ENCODE assay signal across 18 mouse cellular contexts in genomic region chr5:32371239-32371638, GRCm38 (mm10).
DNase-seq lines count a peak whose midpoint lies in the region; ATAC-seq lines count a peak whose summit lies in the region.
"Had no signal": no experiment of that assay in that cellular context is flagged by ENCODE, and none has a peak within 500 bp of the region (broad histone marks: within the 10 kb centered on the region; RNA-seq: fewer than 3 reads in every experiment).

No protein-coding gene starts in this region.

- DNase-seq in frontal cortex, postnatal 14 days (ENCODE audit: low spot score in 2 of 2) = no peak
- peak; percentile 7 for DNase-seq in layer of hippocampus, adult 11-12 months (ENCODE audit: low spot score)
- no peak for DNase-seq in layer of hippocampus, postnatal 25 days (ENCODE audit: extremely low spot score in 1 of 2, low spot score in 1 of 2)
- peak; percentile 15 to 55 for DNase-seq in left cerebral cortex, postnatal 14 days (ENCODE audit: low spot score in 2 of 2)
- no peak for DNase-seq in left cerebral cortex, adult 8-10 months (ENCODE audit: low spot score in 2 of 2)
- peak; percentile 21 to 22 for DNase-seq in right cerebral cortex, adult 2 months (ENCODE audit: low spot score in 2 of 2)
- no peak for DNase-seq in right cerebral cortex, postnatal 4 days
- DNase-seq: adrenal gland, adult 8-10 months; adrenal gland, postnatal 25 days; cerebellum, adult 18-20 months; cerebellum, adult 9-10 months; cerebellum, postnatal 14 days; gastrocnemius, postnatal 10 days; heart, adult 11 months had no signal

- peak; percentile 52; the same call in 1 of the 2 replicates for ATAC-seq in frontal cortex, adult (ENCODE audit: low TSS enrichment)
- ATAC-seq: activated CD4-positive, CD25-positive, alpha-beta regulatory T cell, adult 4 months; forebrain, embryonic 13.5 days; forebrain, embryonic 16.5 days had no signal

- intact Hi-C loops in left cerebral cortex, postnatal 14 days (cut with DNase I) = no loop called here

Comparison
In these comparisons a context has a peak if more than half of its experiments do, and no peak if none do; other contexts are left out.
1. DNase-seq: peak in layer of hippocampus, adult 11-12 months (single experiment), left cerebral cortex, postnatal 14 days (2 of 2) and right cerebral cortex, adult 2 months (2 of 2); none in frontal cortex, postnatal 14 days (0 of 2), layer of hippocampus, postnatal 25 days (0 of 2), left cerebral cortex, adult 8-10 months (0 of 2) and right cerebral cortex, postnatal 4 days (single experiment).